Mouse (Mus musculus) heart, embryonic 15.5 days (tissue): ENCODE measurements around the gene Hoxb5. TPM values are rescaled to one million over a fixed set of nuclear protein-coding genes. Genes with fewer than 3 reads are reported as not detected.

ENCODE experiments used
- ATAC-seq: fragments of 200-750 bp; cut with Nextera tagmentation; replicated peaks from 2 replicates; pipeline ENCODE4 v1.8.0; 2017; ENCODE audit warnings: low read depth, moderate TSS enrichment; ENCODE audit not compliant: insufficient number of reproducible peaks, insufficient read depth, low FRiP score
- H3K27ac ChIP-seq: fragments of 300-500 bp; sonication (generic); 2 replicates; pipeline ENCODE4 v1.5.1; 2015; ENCODE audit warnings: mild to moderate bottlenecking, inconsistent platforms
- H3K27me3 ChIP-seq: fragments of 300-500 bp; sonication (generic); 2 replicates; pipeline ENCODE4 v1.6.1; 2015; ENCODE audit warnings: inconsistent platforms
- H3K36me3 ChIP-seq: fragments of 300-500 bp; sonication (generic); 2 replicates; pipeline ENCODE4 v1.6.1; 2015; ENCODE audit warnings: mild to moderate bottlenecking, inconsistent platforms
- H3K4me1 ChIP-seq: fragments of 300-500 bp; sonication (generic); replicated peaks from 2 replicates; pipeline ENCODE4 v1.6.1; 2015; ENCODE audit warnings: inconsistent platforms
- H3K4me2 ChIP-seq: fragments of 300-500 bp; sonication (generic); 2 replicates; pipeline ENCODE4 v1.6.1; 2015; ENCODE audit warnings: inconsistent platforms, mild to moderate bottlenecking, moderate library complexity
- H3K4me3 ChIP-seq: fragments of 300-500 bp; sonication (generic); 2 replicates; pipeline ENCODE4 v1.5.1; 2015; ENCODE audit warnings: mild to moderate bottlenecking, inconsistent platforms
- H3K9ac ChIP-seq: fragments of 300-500 bp; sonication (generic); 2 replicates; pipeline ENCODE4 v1.6.1; 2015; ENCODE audit warnings: mild to moderate bottlenecking, inconsistent platforms
- H3K9me3 ChIP-seq: fragments of 300-500 bp; sonication (generic); replicated peaks from 2 replicates; pipeline ENCODE4 v1.6.1; 2016; ENCODE audit warnings: inconsistent platforms
- WGBS: fragments of 180-500 bp; shearing (Covaris S2); methylation state at CpG from one replicate; pipeline ENCODE4 v1.1.7; 2015; ENCODE audit warnings: mixed read lengths; 5-methylcytosine and 5-hydroxymethylcytosine counted together
- polyA plus RNA-seq: library from polyadenylated mRNA; unstranded; fragments of >200 nt; fragmentation: Nextera tagmentation; extraction: Ambion mirVana; gene quantifications from 2 replicates; pipeline ENCODE4 v1.2.1, GENCODE M21; 2015

The Hoxb5 gene
- polyA plus RNA-seq, 1 experiment from 2014 or later: 1.4 TPM

- no peak for ATAC-seq
- Histone ChIP-seq H3K27me3 (peaks cover 99% of the 10 kb centered on the region), H3K9me3 (no peaks in the 10 kb centered on the region), H3K36me3 (no peaks in the 10 kb centered on the region), H3K27ac (no peak overlapping the region), H3K4me2 (no peak overlapping the region), H3K4me3 (no peak overlapping the region), H3K4me1 (0 out of 2 replicates have a peak, but pooled peaks cover 3% of the 10 kb centered on the region), H3K9ac (no peak overlapping the region)
- WGBS: 3% methylated on average over 33 of the region's 33 CpGs
Observed at GRCm38 (mm10) chr11:96263636-96264389, 39.3 kb upstream of the Hoxb5 start.

GRCm38 (mm10) chr11:96264390-96265020, 38.6 kb upstream of the Hoxb5 start:
- 10% methylated on average over 8 of the region's 8 CpGs for WGBS
- Histone ChIP-seq H3K4me2 (no peak overlapping the region), H3K9me3 (no peaks in the 10 kb centered on the region), H3K4me1 (0 out of 2 replicates have a peak, but pooled peaks cover 3% of the 10 kb centered on the region), H3K27ac (no peak overlapping the region), H3K36me3 (no peaks in the 10 kb centered on the region), H3K4me3 (no peak overlapping the region), H3K27me3 (peaks cover 99% of the 10 kb centered on the region), H3K9ac (no peak overlapping the region)
- no peak for ATAC-seq

- no peaks in the 10 kb centered on the region for H3K9me3 ChIP-seq
- no peak overlapping the region for H3K4me3 ChIP-seq
- H3K36me3 ChIP-seq: no peaks in the 10 kb centered on the region
- no peak for ATAC-seq
- H3K27ac ChIP-seq: no peak overlapping the region
- no peak overlapping the region for H3K4me2 ChIP-seq
- 5% methylated on average over 7 of the region's 7 CpGs for WGBS
- no peak overlapping the region for H3K9ac ChIP-seq
- peaks cover 99% of the 10 kb centered on the region for H3K27me3 ChIP-seq
- peaks cover 9% of the 10 kb centered on the region for H3K4me1 ChIP-seq
Observed at GRCm38 (mm10) chr11:96265954-96266353, 37.2 kb upstream of the Hoxb5 start.

GRCm38 (mm10) chr11:96267021-96267920, 35.9 kb upstream of the Hoxb5 start:
- Histone ChIP-seq H3K27ac (no peak overlapping the region), H3K9me3 (no peaks in the 10 kb centered on the region), H3K27me3 (peaks cover 99% of the 10 kb centered on the region), H3K36me3 (no peaks in the 10 kb centered on the region), H3K4me3 (no peak overlapping the region), H3K4me2 (no peak overlapping the region), H3K4me1 (peaks cover 19% of the 10 kb centered on the region), H3K9ac (no peak overlapping the region)
- 20% methylated on average over 7 of the region's 7 CpGs for WGBS
- no peak for ATAC-seq

- Histone ChIP-seq H3K4me2 (no peak overlapping the region), H3K9ac (no peak overlapping the region), H3K27ac (no peak overlapping the region), H3K9me3 (no peaks in the 10 kb centered on the region), H3K36me3 (no peaks in the 10 kb centered on the region), H3K4me3 (no peak overlapping the region), H3K4me1 (peaks cover 22% of the 10 kb centered on the region), H3K27me3 (peaks cover 99% of the 10 kb centered on the region)
- ATAC-seq: no peak
- WGBS: 10% methylated on average over 1 of the region's 1 CpGs
Observed at GRCm38 (mm10) chr11:96268031-96268745, 34.9 kb upstream of the Hoxb5 start.

GRCm38 (mm10) chr11:96269869-96270268, 33.3 kb upstream of the Hoxb5 start:
- ATAC-seq: no peak
- H3K36me3 ChIP-seq: no peaks in the 10 kb centered on the region
- H3K4me2 ChIP-seq: no peak overlapping the region
- peaks cover 22% of the 10 kb centered on the region for H3K4me1 ChIP-seq
- H3K9ac ChIP-seq: no peak overlapping the region
- H3K4me3 ChIP-seq: no peak overlapping the region
- 2% methylated on average over 19 of the region's 19 CpGs for WGBS
- no peaks in the 10 kb centered on the region for H3K9me3 ChIP-seq
- H3K27me3 ChIP-seq: peaks cover 99% of the 10 kb centered on the region
- H3K27ac ChIP-seq: no peak overlapping the region

DNA sequence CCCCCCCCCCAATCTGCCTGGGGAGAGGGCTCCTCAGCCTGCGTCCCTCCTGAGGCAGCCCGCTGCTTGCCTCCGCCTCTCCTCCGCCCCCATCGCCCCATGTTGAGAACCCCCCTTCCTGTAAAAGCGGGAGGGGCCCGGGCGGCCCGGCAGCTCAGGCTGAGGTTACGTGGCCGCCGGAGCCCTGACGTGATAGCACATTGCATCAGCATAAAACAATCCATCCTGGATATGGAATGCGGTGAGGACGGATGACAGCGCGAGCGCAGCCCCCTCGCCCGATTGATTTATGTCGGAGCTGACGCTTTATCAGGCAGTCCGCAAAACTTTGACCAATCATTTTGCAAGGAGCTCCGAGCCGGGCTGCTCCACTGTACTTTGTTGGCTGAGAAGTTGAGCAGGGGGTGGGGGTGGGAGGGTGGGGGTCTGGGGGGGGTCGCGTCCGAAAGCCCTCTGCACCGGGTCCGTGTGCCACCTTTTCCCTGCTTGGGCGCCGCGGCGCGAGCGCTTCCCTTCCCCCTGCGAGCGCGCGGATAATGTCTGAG, 32.1 kb upstream of the Hoxb5 start, which contains the start of gene Hoxb9:
Gene Hoxb9, plus strand, starts transcription at position 462 of the 545 bp plus-strand sequence.
- peaks cover 22% of the 10 kb centered on the region for H3K4me1 ChIP-seq
- H3K27ac ChIP-seq: no peak within 1 kb of the TSS
- H3K27me3 ChIP-seq: peaks cover 99% of the 10 kb centered on the region
- no peak for ATAC-seq
- no peaks in the 10 kb centered on the region for H3K9me3 ChIP-seq
- no peaks in the 10 kb centered on the region for H3K36me3 ChIP-seq
- WGBS: 1% methylated on average over 37 of the region's 40 CpGs
- H3K4me2 ChIP-seq: peak within 1 kb of the TSS; percentile 49
- peak within 1 kb of the TSS; percentile 37 for H3K4me3 ChIP-seq
- H3K9ac ChIP-seq: no peak within 1 kb of the TSS

- Histone ChIP-seq H3K27me3 (peaks cover 99% of the 10 kb centered on the region), H3K9me3 (no peaks in the 10 kb centered on the region), H3K4me1 (peaks cover 22% of the 10 kb centered on the region), H3K4me3 (peak overlapping the region; percentile 37), H3K27ac (no peak overlapping the region), H3K4me2 (peak overlapping the region; percentile 49), H3K9ac (no peak overlapping the region), H3K36me3 (no peaks in the 10 kb centered on the region)
- ATAC-seq: no peak
- whole genome bisulfite sequencing: under 1% methylated on average over 52 of the region's 52 CpGs
Observed at GRCm38 (mm10) chr11:96271541-96272011, 31.6 kb upstream of the Hoxb5 start.

DNA sequence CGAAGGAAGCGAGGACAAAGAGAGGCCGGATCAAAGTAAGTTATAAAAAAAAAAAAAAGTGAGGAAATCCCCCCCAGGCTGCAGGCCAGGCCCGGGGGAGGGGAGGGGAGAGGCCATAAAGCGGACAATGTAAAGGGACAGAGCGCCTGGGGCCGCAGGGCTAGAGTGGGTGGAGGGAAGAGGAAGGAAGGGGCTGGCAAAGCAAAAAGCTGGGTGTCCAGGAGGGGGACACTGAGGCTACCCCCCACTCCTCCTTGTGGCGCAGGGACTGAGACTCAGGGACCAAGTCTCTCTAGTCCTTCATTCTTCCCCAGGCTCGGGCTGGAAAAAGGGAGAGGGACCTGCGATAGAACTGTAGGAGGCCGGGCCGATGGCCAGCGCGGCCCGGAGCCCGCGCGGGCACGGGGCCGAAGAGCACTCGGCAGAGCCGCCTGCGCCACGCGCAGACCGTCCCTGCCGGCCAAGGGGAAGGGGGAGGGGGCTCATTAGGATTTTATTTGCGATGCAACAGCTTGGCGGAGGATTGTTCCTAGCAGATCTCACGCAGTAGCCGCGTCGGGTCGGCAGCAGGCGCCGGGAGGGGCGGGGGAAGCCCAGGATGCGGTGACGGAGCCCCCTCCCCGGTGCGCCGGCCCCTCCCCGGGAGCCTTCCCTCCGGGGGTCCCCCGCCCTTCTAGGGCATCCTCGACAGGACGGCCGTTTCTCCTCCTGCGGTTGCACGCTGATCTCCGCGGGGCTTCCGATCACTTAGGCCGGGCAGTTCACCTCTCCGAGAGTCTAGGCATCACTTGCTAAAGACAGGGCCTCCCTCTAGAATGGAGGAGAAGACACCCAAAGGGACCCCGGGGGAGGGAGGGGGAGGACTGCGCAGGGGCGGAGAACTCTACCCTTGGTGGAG, 30.9 kb upstream of the Hoxb5 start:
- Histone ChIP-seq H3K27me3 (peaks cover 99% of the 10 kb centered on the region), H3K9me3 (no peaks in the 10 kb centered on the region), H3K4me3 (peak overlapping the region; percentile 37), H3K9ac (no peak overlapping the region), H3K36me3 (no peaks in the 10 kb centered on the region), H3K27ac (no peak overlapping the region), H3K4me2 (peak overlapping the region; percentile 49), H3K4me1 (peaks cover 22% of the 10 kb centered on the region)
- no peak; the same call in 1 of the 2 replicates for ATAC-seq
- under 1% methylated on average over 53 of the region's 58 CpGs for WGBS

- Histone ChIP-seq H3K27me3 (peaks cover 100% of the 10 kb centered on the region), H3K4me2 (no peak overlapping the region), H3K4me3 (no peak overlapping the region), H3K27ac (no peak overlapping the region), H3K9me3 (no peaks in the 10 kb centered on the region), H3K4me1 (peaks cover 22% of the 10 kb centered on the region), H3K9ac (no peak overlapping the region), H3K36me3 (no peaks in the 10 kb centered on the region)
- 7% methylated on average over 10 of the region's 10 CpGs for WGBS
- ATAC-seq: no peak
Observed at GRCm38 (mm10) chr11:96274428-96274827, 28.7 kb upstream of the Hoxb5 start.
